Mouse (Mus musculus): ENCODE measurements around the gene Pfdn5.
A peak's percentile ranks its signal among the peaks of the same experiment; 100 is the strongest.

Pfdn5 gene

DNA sequence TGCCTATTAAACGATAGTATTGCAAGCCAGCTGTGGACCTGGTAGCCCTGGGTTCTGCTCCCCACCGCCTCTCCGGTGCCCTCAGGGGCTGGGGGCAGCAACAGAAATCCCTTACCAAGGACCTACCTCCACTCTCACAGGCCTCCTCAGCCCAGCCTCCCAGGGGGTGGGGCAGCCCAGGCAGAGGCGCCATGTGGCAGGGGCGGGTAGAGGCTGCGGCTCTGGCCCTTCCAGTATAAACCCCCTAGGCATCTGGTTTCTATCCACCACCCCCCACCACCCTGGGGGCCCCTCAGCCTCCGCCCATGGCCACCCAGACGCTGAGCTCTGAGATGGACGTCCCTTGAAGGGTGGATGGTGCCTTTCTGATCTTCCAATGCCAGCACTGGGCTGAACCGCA, 44.8 kb downstream of the Pfdn5 start:
- DNase-seq (ENCODE audit: low spot score) = no peak

DNA sequence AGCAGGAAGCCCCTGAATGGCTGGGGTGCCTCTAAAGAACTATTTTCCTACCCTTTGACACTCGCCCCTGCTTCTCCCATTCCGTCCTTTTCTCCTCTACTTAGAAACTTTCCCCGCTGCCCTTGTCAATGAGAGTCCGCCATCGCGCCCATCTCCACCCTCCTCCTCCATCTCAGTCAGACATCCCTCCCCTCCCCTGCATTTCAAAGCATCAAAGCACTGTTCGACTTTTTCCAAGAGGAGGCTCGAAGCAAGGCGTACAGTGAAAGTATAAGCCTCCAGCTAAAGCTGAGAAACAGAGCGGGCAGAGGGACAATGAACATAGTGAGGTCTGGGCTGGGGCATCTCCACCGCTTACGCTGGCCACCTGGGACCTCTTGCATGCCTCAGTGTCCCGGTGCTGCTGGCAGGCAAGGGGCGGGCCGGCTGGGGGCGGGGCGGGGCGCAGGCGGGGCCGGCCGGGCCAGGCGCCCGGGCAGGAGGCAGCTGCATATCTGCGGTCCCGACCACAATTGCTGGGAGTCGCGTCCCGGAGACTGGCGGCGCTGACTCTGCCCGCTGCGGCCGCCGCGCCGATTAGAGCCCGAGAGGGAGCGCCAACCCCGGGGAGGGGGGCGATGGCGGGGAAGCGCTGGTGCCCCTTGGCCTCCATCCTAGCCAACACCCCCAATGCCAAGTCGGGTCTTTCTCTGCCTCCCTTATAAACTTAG, 50.7 kb downstream of the Pfdn5 start:
- DNase-seq (ENCODE audit: low spot score) = peak; percentile 50

DNA sequence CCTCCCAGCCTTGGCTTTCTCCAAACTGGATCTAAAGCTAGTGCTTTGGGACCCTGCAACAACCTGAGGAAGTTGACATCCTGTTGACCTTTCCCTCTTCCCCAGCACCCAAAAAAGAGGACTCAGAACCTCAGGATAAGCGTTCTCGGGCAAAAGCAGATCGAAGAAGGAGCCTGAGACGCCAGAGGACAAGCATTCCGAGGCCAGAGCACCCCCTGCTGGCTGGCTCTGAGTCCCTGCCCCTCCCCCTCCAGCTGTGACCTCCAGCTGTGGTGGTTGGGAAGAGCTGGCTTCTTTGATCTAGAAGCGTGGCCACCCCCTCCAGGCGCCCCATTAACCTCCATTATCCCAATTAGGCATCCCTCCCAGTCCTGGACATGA, 51.2 kb downstream of the Pfdn5 start:
- DNase-seq (ENCODE audit: low spot score) = peak; percentile 88

- DNase-seq (ENCODE audit: low spot score) = no peak
Measured at GRCm38 (mm10) chr15:102377810-102378262, 51.9 kb downstream of the Pfdn5 start.

Measured in layer of hippocampus, adult 11-12 months (tissue).